Mouse (Mus musculus): ENCODE results near the gene Elf2.
A peak's percentile ranks its signal among the peaks of the same experiment; 100 is the strongest.
"Not testable (repeated sequence)": the region's sequence is repeated elsewhere in the genome, so short reads cannot be mapped to it uniquely, and the experiment has no call there.

Gene Elf2

DNA sequence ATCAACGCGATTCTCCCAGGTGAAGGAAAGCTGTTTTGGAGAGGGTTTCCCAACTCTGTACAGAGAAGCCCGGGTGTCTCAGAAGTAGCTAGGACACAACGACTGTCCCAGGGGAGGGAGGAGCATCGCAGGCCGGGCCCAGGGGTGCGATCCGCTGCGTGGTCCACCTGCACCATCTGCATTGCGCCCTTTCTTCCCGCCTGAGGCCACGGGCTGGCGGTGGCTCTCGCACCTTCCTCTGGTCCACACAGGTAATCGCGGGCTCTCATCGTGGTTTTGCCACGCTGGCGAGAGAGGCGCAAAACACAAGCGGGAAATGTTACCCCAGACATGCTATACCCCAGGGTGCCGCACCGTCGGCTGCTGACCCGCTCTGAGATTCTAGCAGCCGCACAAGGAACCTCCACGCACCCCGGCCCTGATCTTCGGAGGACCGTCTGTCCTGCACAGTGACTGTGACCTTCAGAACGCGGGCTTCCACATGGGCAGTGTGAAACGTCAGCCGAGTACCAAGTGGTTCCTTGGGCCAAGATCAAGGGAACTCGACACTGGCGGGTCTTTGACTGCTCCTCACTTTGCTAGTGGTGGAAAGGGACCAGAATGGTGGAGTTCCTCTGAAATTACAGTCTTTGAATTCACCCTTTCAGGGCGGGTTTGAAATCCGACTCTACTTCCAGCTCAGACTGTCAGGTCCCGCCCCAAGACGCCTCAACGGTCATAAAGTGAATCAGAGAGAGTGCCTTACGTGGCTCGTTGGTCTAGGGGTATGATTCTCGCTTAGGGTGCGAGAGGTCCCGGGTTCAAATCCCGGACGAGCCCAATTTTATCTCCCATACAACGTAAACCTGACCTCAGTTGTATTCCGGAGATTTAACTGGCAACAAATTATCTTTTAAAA lies 18.4 kb upstream of the Elf2 start:
- DNase-seq: peak; percentile 69

- peak; percentile 57 for DNase-seq
Observed at GRCm38 (mm10) chr3:51358181-51358580, 17.7 kb upstream of the Elf2 start.

- no peak for DNase-seq
Observed at GRCm38 (mm10) chr3:51357624-51358023, 17.2 kb upstream of the Elf2 start.

DNA sequence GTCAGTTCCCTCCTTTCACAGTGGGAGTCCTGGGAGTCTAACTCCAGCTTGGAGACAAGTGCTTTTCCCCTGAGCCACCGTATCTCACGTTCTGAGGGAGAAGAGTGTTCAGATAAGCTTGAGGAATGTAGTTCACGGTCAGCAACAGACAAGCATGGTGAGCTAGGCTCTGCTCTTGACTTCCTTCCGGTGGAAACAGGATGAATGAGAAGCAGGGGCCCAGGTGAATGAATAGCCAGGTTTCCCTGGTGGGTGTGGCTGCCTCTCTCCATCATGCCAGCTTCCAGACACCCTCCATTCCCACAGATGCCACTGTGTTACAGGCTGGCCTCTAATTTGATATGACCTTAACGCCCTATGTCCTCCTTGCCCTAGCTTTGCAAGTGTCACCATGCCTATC lies 16.6 kb upstream of the Elf2 start:
- DNase-seq: no peak

DNA sequence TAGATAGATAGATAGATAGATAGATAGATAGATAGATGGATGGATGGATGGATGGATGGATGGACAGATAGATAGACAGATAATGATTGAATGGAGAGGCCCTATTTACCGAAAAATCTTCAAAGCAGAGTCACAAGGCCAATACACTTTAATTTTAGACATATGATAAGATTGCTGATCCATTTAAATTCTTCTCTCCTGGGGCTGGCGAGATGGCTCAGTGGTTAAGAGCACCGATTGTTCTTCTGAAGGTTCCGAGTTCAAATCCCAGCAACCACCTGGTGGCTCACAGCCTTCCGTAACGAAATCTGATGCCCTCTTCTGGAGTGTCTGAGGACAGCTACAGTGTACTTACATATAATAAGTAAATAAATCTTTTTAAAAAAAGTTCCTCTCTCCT lies 14.5 kb upstream of the Elf2 start:
- DNase-seq: not testable (repeated sequence)

GRCm38 (mm10) chr3:51354034-51354427 lies 13.6 kb upstream of the Elf2 start:
- DNase-seq: no peak

DNA sequence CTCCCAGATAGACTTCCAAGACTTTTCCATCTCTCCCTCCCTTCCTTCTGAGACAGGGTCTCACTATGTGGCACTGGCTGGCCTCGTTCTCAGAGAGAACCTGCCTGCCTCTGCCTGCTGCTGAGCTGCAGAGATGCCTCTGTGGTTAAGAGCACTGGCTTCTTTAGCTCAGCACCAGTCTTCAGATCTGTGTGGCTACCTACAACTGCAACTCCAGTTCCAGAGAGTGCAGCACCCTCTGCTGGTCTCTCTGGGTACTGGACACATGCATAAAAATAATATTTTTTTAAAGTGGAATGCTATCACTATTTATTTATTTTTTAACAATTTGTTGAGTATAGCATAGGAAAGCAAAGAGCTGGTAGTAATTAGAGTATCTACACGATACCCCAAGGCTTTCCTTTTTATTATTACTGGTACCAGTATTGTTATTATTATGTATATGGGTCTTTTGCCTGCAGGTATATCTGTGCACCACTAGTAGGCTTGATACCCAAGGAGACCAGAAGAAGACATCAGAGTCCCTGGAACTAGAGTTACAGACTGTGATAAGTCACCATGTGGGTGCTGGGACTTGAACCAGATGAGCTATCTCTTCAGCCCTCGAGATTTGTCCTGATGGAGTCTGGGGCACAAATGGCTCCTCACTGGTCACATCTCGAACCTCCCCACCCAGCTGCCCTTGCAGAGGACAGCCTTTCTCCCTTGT lies 13.0 kb upstream of the Elf2 start:
- peak; percentile 80 for DNase-seq

- DNase-seq: no peak
Observed at GRCm38 (mm10) chr3:51350806-51351205, 10.3 kb upstream of the Elf2 start.

- no peak for DNase-seq
Observed at GRCm38 (mm10) chr3:51348646-51349238, 8.3 kb upstream of the Elf2 start.

- DNase-seq: not testable (repeated sequence)
Observed at GRCm38 (mm10) chr3:51345017-51345416, 4.6 kb upstream of the Elf2 start.

DNA sequence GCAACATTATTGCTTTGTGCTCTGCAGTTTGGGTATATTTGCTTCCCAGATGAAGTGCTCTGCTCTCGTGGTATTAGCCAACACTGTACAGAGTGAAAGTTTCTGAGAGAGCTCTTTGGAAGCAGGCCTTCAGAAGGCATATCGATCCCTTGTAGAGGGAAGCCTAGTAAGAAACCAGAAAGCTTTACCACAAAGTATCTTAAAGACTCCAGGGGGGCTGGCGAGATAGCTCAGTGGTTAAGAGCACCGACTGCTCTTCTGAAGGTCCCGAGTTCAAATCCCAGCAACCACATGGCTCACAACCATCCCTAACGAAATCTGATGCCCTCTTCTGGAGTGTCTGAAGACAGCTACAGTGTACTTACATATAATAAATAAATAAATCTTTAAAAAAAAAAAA lies 3.7 kb upstream of the Elf2 start:
- not testable (repeated sequence) for DNase-seq

GRCm38 (mm10) chr3:51343260-51343659 lies 2.8 kb upstream of the Elf2 start:
- DNase-seq: no peak

DNA sequence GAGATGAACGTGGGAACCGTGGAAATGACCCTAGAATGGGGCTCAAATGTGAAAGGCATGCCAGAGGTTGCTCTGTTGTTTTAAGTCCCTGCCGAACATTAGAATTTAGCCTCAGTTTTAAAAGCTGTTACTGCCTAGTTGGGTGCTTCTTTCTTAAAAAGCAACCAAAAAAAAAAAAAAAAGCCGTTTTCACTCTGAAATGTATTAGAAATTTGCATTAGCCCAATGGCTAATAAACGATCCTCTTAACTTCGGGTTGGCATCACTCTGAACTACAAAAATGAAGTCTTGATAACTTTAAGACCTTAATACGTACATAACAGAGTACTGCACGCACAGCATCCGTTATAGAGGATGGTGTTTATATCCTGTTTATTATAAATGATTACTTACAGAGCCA lies 1.7 kb upstream of the Elf2 start:
- no peak for DNase-seq

- DNase-seq: peak; percentile 94
Observed at GRCm38 (mm10) chr3:51341268-51342081, 1.0 kb upstream of the Elf2 start.

DNA sequence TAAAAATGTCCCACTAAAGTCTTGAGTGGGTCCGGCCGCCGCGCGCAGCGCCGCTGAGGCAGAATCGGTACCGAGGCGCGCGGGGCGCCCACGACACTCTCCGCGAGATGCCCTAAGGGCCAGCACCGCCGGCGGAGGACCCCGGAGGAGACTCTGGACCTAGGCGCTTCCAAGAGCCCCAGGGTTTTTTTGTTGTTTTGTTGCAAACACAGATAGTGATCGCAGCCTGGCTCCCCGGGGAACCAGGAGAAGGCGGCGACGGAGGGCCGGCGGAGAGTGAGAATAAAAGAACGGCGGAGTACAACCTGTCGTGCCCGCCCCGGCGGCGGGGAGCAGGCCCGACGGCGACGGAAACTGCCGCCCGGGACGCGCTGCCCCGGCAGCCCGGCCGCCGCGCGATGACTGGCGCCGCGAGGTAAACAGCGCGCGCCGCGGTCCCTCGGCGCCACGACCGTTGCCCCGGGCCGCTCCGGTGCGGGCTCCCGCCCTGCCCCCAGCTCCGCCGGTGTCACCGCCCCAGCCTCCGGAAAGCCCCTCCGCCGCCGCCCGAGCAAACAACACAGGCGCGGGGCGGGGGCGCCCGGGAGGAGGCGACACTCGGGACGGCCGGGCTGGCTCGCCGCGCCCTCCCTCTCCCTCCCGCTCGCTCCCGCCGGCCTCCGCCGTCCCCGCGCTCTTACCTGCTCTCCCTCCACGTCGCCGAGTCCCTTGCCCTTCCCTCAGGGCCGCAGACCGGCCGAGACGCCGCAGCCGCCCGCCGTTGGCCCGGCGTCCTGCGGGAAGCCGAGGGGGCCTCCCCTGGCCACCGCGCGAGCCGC lies 520 bp downstream of the Elf2 start:
- DNase-seq: peak; percentile 70

GRCm38 (mm10) chr3:51339378-51339733 lies 1.1 kb downstream of the Elf2 start:
- DNase-seq: no peak

GRCm38 (mm10) chr3:51335378-51335777 lies 5.1 kb downstream of the Elf2 start:
- DNase-seq: no peak

DNA sequence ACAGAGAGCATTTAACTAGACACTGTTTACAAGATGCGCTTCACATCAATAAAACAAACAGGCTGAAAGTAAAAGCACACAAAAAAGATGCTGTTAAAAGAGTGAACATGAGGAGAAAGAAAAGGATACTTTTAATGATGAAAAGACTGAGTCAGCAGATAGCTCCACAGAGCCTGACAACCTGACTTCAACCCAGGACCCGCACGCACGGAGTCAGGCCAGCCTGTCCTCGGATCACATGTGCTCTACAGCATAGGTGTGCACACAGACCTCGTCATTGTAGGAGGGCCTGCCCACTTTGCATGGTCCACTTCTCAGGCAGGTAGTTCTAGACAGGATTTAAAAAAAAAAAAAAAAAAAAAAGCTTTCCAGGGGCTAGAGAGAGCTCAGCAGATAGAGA lies 6.5 kb downstream of the Elf2 start:
- no peak for DNase-seq

- peak; percentile 59 for DNase-seq
Observed at GRCm38 (mm10) chr3:51333234-51333889, 7.1 kb downstream of the Elf2 start.

- DNase-seq: no peak
Observed at GRCm38 (mm10) chr3:51330086-51330485, 10.4 kb downstream of the Elf2 start.

GRCm38 (mm10) chr3:51328546-51328945 lies 11.9 kb downstream of the Elf2 start:
- peak; percentile 32 for DNase-seq
